ENCODE assay signal across 8 mouse cellular contexts in genomic region chrX:7842318-7842717, GRCm38 (mm10). TPM values are rescaled to one million over a fixed set of nuclear protein-coding genes. Genes with fewer than 3 reads are reported as not detected.
DNase-seq lines count a peak whose midpoint lies in the region; ATAC-seq and TF ChIP-seq lines count a peak whose summit lies in the region.

No protein-coding gene starts in this region.

- H3K9me3 ChIP-seq in heart, embryonic 14.5 days (ENCODE audit: control insufficient read depth, low read length) = no peaks in the 10 kb centered on the region
- H3K9me3 ChIP-seq in limb, embryonic 14.5 days (ENCODE audit: control insufficient read depth, low read length) = no peaks in the 10 kb centered on the region
- no peaks in the 10 kb centered on the region for H3K9me3 ChIP-seq in neural tube, embryonic 13.5 days

- peak overlapping the region; percentile 73 for H3K4me2 ChIP-seq in heart, embryonic 14.5 days (ENCODE audit: low read length)
- H3K4me2 ChIP-seq in limb, embryonic 14.5 days (replicated peaks; ENCODE audit: low read depth, low read length, severe bottlenecking) = peak overlapping the region; percentile 65
- H3K4me2 ChIP-seq in neural tube, embryonic 13.5 days = peak overlapping the region; percentile 78

- peaks cover 0 to 10% of the 10 kb centered on the region in 2 experiments; a peak in 2 of 4 replicates for H3K4me1 ChIP-seq in heart, embryonic 14.5 days (ENCODE audit: control insufficient read depth in 2 of 2, insufficient read depth in 2 of 2, low read length in 2 of 2)
- no peaks in the 10 kb centered on the region for H3K4me1 ChIP-seq in limb, embryonic 14.5 days (ENCODE audit: control insufficient read depth, insufficient read depth, low read length)
- peaks cover 30% of the 10 kb centered on the region for H3K4me1 ChIP-seq in neural tube, embryonic 13.5 days (replicated peaks)

- peak overlapping the region; percentile 68 to 85 for H3K4me3 ChIP-seq in heart, embryonic 14.5 days (ENCODE audit: control insufficient read depth in 1 of 2, insufficient read depth in 1 of 2, low read depth in 1 of 2, low read length in 2 of 2)
- H3K4me3 ChIP-seq in limb, embryonic 14.5 days (replicated peaks; ENCODE audit: low read length) = peak overlapping the region; percentile 63
- H3K4me3 ChIP-seq in neural tube, embryonic 13.5 days = peak overlapping the region; percentile 80

- peak; percentile 29 for DNase-seq in adrenal gland, adult 2 months
- no peak for DNase-seq in adrenal gland, postnatal 4 days (ENCODE audit: low spot score in 2 of 2)
- peak; percentile 10 for DNase-seq in retina, postnatal 1 day
- DNase-seq in retina, embryonic 14.5 days (ENCODE audit: low spot score) = no peak
- DNase-seq in limb, embryonic 14.5 days (ENCODE audit: low spot score) = no peak

- 18% methylated on average over 28 of the region's 42 CpGs for WGBS in heart, embryonic 14.5 days
- 29% methylated on average over 25 of the region's 42 CpGs for WGBS in limb, embryonic 14.5 days
- 16% methylated on average over 42 of the region's 42 CpGs for WGBS in neural tube, embryonic 13.5 days

- no peak for ATAC-seq in heart, embryonic 14.5 days (ENCODE audit: insufficient number of reproducible peaks, insufficient read depth, low FRiP score, low read depth)
- no peak for ATAC-seq in limb, embryonic 14.5 days (ENCODE audit: low FRiP score, low read depth)
- ATAC-seq in neural tube, embryonic 13.5 days (ENCODE audit: low read depth) = no peak
- ATAC-seq in inflammation-experienced regulatory T-cells, adult 6 months = no peak

- no peaks in the 10 kb centered on the region for H3K36me3 ChIP-seq in heart, embryonic 14.5 days (ENCODE audit: control insufficient read depth, insufficient read depth, low read length)
- H3K36me3 ChIP-seq in limb, embryonic 14.5 days (ENCODE audit: control insufficient read depth, insufficient read depth, low read length) = no peaks in the 10 kb centered on the region
- H3K36me3 ChIP-seq in neural tube, embryonic 13.5 days = no peaks in the 10 kb centered on the region

- peak overlapping the region; percentile 86 for H3K9ac ChIP-seq in heart, embryonic 14.5 days (ENCODE audit: low read length)
- peak overlapping the region; percentile 79 for H3K9ac ChIP-seq in limb, embryonic 14.5 days (ENCODE audit: low read depth, low read length, severe bottlenecking)
- peak overlapping the region; percentile 87 for H3K9ac ChIP-seq in neural tube, embryonic 13.5 days

- H3K27ac ChIP-seq in heart, embryonic 14.5 days (replicated peaks in 1 of 2; ENCODE audit: control insufficient read depth in 1 of 2, insufficient read depth in 1 of 2, low read depth in 2 of 2, low read length in 2 of 2) = peak overlapping the region; percentile 89 to 96
- H3K27ac ChIP-seq in limb, embryonic 14.5 days (replicated peaks; ENCODE audit: low read depth, low read length) = peak overlapping the region; percentile 73
- peak overlapping the region; percentile 88 for H3K27ac ChIP-seq in neural tube, embryonic 13.5 days (replicated peaks)

- no peaks in the 10 kb centered on the region for H3K27me3 ChIP-seq in heart, embryonic 14.5 days (ENCODE audit: control insufficient read depth, insufficient read depth, low read length)
- H3K27me3 ChIP-seq in limb, embryonic 14.5 days (ENCODE audit: control insufficient read depth, insufficient read depth, low read length) = no peaks in the 10 kb centered on the region
- H3K27me3 ChIP-seq in neural tube, embryonic 13.5 days = no peaks in the 10 kb centered on the region

- TF ChIP-seq POLR2A in limb, embryonic 14.5 days (IDR thresholded peaks at IDR 0.05; ENCODE audit: borderline replicate concordance, extremely low read depth, insufficient read depth, insufficient read length) = no peak

RNA-seq across cellular contexts. Expression of gene Otud5, which starts 1.2 kb away (rescaled TPM):
- 10 to 100 TPM; 53.9 to 65.8 TPM for total RNA-seq in adrenal gland, adult 2 months (2021)
- 34.5 and 51.6 TPM in 2 replicates for polyA plus RNA-seq in adrenal gland, adult 2 months (2012; rRNA removed)
- total RNA-seq in adrenal gland, postnatal 4 days (2021) = 10 to 100 TPM; 73.4 to 86.3 TPM
- 16.2 and 19.9 TPM in 2 replicates for polyA plus RNA-seq in heart, embryonic 14.5 days (2014; fragmentation: Nextera tagmentation; extraction: Ambion mirVana)
- 71.3 and 76.3 TPM in 2 replicates for polyA plus RNA-seq in limb, embryonic 14.5 days (2012; rRNA removed)
- polyA plus RNA-seq in limb, embryonic 14.5 days (2014; fragmentation: Nextera tagmentation; extraction: Ambion mirVana) = 38.3 and 38.7 TPM in 2 replicates
- 51.8 and 52.2 TPM in 2 replicates for polyA plus RNA-seq in neural tube, embryonic 13.5 days (2015; fragmentation: Nextera tagmentation; extraction: Ambion mirVana)
- polyA plus RNA-seq in inflammation-experienced regulatory T-cells, adult 6 months (2017; shearing (Covaris generic)) = 10 to 100 TPM; 18.2 to 34.2 (median 24.7) TPM

RNA-seq across cellular contexts. Expression of gene Kcnd1, which starts 20.2 kb away (rescaled TPM):
- total RNA-seq in adrenal gland, adult 2 months (2021) = under 1 TPM; 0.86 to 0.92 TPM
- polyA plus RNA-seq in adrenal gland, adult 2 months (2012; rRNA removed) = 1.1 and 1.2 TPM in 2 replicates
- total RNA-seq in adrenal gland, postnatal 4 days (2021) = 1 to 10 TPM; 2.2 to 3.6 TPM
- polyA plus RNA-seq in heart, embryonic 14.5 days (2014; fragmentation: Nextera tagmentation; extraction: Ambion mirVana) = 1.8 and 1.9 TPM in 2 replicates
- polyA plus RNA-seq in limb, embryonic 14.5 days (2012; rRNA removed) = 4.1 and 5.7 TPM in 2 replicates
- 1.7 and 2.2 TPM in 2 replicates for polyA plus RNA-seq in limb, embryonic 14.5 days (2014; fragmentation: Nextera tagmentation; extraction: Ambion mirVana)
- 4.9 and 6.2 TPM in 2 replicates for polyA plus RNA-seq in neural tube, embryonic 13.5 days (2015; fragmentation: Nextera tagmentation; extraction: Ambion mirVana)
- 1 to 10 TPM in 1 of 3 experiments, under 1 TPM in 2; 0.43 to 1.1 (median 0.50) TPM for polyA plus RNA-seq in inflammation-experienced regulatory T-cells, adult 6 months (2017; shearing (Covaris generic))

RNA-seq across cellular contexts. Expression of gene Pim2, which starts 35.7 kb away (rescaled TPM):
- total RNA-seq in adrenal gland, adult 2 months (2021) = 10 to 100 TPM in 1 of 2 experiments, 1 to 10 TPM in 1; 7.3 to 12.6 TPM
- polyA plus RNA-seq in adrenal gland, adult 2 months (2012; rRNA removed) = 23.0 and 23.7 TPM in 2 replicates
- 1 to 10 TPM; 8.1 to 9.5 TPM for total RNA-seq in adrenal gland, postnatal 4 days (2021)
- 3.8 and 4.9 TPM in 2 replicates for polyA plus RNA-seq in heart, embryonic 14.5 days (2014; fragmentation: Nextera tagmentation; extraction: Ambion mirVana)
- polyA plus RNA-seq in limb, embryonic 14.5 days (2012; rRNA removed) = 9.3 and 11.8 TPM in 2 replicates
- 4.2 and 4.6 TPM in 2 replicates for polyA plus RNA-seq in limb, embryonic 14.5 days (2014; fragmentation: Nextera tagmentation; extraction: Ambion mirVana)
- 16.7 and 18.6 TPM in 2 replicates for polyA plus RNA-seq in neural tube, embryonic 13.5 days (2015; fragmentation: Nextera tagmentation; extraction: Ambion mirVana)
- polyA plus RNA-seq in inflammation-experienced regulatory T-cells, adult 6 months (2017; shearing (Covaris generic)) = 10 to 100 TPM; 29.8 to 42.0 (median 39.9) TPM

RNA-seq across cellular contexts. Expression of gene Slc35a2, which starts 41.5 kb away (rescaled TPM):
- total RNA-seq in adrenal gland, adult 2 months (2021) = 10 to 100 TPM; 39.6 to 75.3 TPM
- polyA plus RNA-seq in adrenal gland, adult 2 months (2012; rRNA removed) = 158 and 186 TPM in 2 replicates
- 10 to 100 TPM; 38.7 to 42.9 TPM for total RNA-seq in adrenal gland, postnatal 4 days (2021)
- 15.2 and 18.3 TPM in 2 replicates for polyA plus RNA-seq in heart, embryonic 14.5 days (2014; fragmentation: Nextera tagmentation; extraction: Ambion mirVana)
- polyA plus RNA-seq in limb, embryonic 14.5 days (2012; rRNA removed) = 74.0 and 119 TPM in 2 replicates
- 29.1 and 30.0 TPM in 2 replicates for polyA plus RNA-seq in limb, embryonic 14.5 days (2014; fragmentation: Nextera tagmentation; extraction: Ambion mirVana)
- 42.3 and 45.2 TPM in 2 replicates for polyA plus RNA-seq in neural tube, embryonic 13.5 days (2015; fragmentation: Nextera tagmentation; extraction: Ambion mirVana)
- polyA plus RNA-seq in inflammation-experienced regulatory T-cells, adult 6 months (2017; shearing (Covaris generic)) = 10 to 100 TPM; 18.6 to 23.6 (median 18.7) TPM

RNA-seq across cellular contexts. Expression of gene Gripap1, which starts 52.8 kb away (rescaled TPM):
- total RNA-seq in adrenal gland, adult 2 months (2021) = 10 to 100 TPM; 44.7 to 47.8 TPM
- 18.3 and 19.5 TPM in 2 replicates for polyA plus RNA-seq in adrenal gland, adult 2 months (2012; rRNA removed)
- 10 to 100 TPM; 52.0 to 64.8 TPM for total RNA-seq in adrenal gland, postnatal 4 days (2021)
- polyA plus RNA-seq in heart, embryonic 14.5 days (2014; fragmentation: Nextera tagmentation; extraction: Ambion mirVana) = 25.0 and 26.6 TPM in 2 replicates
- 60.2 and 63.0 TPM in 2 replicates for polyA plus RNA-seq in limb, embryonic 14.5 days (2012; rRNA removed)
- 31.9 and 32.9 TPM in 2 replicates for polyA plus RNA-seq in limb, embryonic 14.5 days (2014; fragmentation: Nextera tagmentation; extraction: Ambion mirVana)
- 74.9 and 77.1 TPM in 2 replicates for polyA plus RNA-seq in neural tube, embryonic 13.5 days (2015; fragmentation: Nextera tagmentation; extraction: Ambion mirVana)
- 10 to 100 TPM; 46.3 to 91.0 (median 68.7) TPM for polyA plus RNA-seq in inflammation-experienced regulatory T-cells, adult 6 months (2017; shearing (Covaris generic))

Comparison
In these comparisons a context has a peak if more than half of its experiments do, and no peak if none do; other contexts are left out.
1. DNase-seq: peak in adrenal gland, adult 2 months (single experiment) and retina, postnatal 1 day (single experiment); none in adrenal gland, postnatal 4 days (0 of 2), retina, embryonic 14.5 days (single experiment) and limb, embryonic 14.5 days (single experiment).
2. Peak in every context shown above with its lines, with median percentiles within 50 percentile points of each other: H3K27ac ChIP-seq, H3K4me2 ChIP-seq, H3K4me3 ChIP-seq and H3K9ac ChIP-seq.